Mouse (Mus musculus): Measurements from ENCODE around the gene Trim2. TPM values are rescaled to one million over a fixed set of nuclear protein-coding genes. Genes with fewer than 3 reads are reported as not detected.

Gene Trim2
- polyA plus RNA-seq, 1 experiment from 2014 or later: 184 TPM

GRCm38 (mm10) chr3:84125704-84126289 lies 180.9 kb downstream of the Trim2 start:
- no peak overlapping the region for H3K27ac ChIP-seq (replicated peaks)
- no peaks in the 10 kb centered on the region for H3K4me1 ChIP-seq
- ATAC-seq (ENCODE audit: low FRiP score, low read depth): no peak
- H3K9ac ChIP-seq (replicated peaks): no peak overlapping the region
- no peak overlapping the region for H3K4me3 ChIP-seq
- H3K27me3 ChIP-seq: no peaks in the 10 kb centered on the region
- no peak overlapping the region for H3K4me2 ChIP-seq (replicated peaks)
- no peaks in the 10 kb centered on the region for H3K36me3 ChIP-seq
- WGBS: 72% methylated on average over 6 of the region's 6 CpGs
- H3K9me3 ChIP-seq: no peaks in the 10 kb centered on the region

- Histone ChIP-seq H3K4me1 (no peaks in the 10 kb centered on the region), H3K4me2 (replicated peaks) (no peak overlapping the region), H3K27ac (replicated peaks) (no peak overlapping the region), H3K9ac (replicated peaks) (no peak overlapping the region), H3K4me3 (no peak overlapping the region), H3K9me3 (no peaks in the 10 kb centered on the region), H3K36me3 (no peaks in the 10 kb centered on the region), H3K27me3 (no peaks in the 10 kb centered on the region)
- ATAC-seq (ENCODE audit: low FRiP score, low read depth): no peak
- WGBS: 88% methylated on average over 3 of the region's 3 CpGs
Measured at GRCm38 (mm10) chr3:84123461-84123860, 183.2 kb downstream of the Trim2 start.

- Histone ChIP-seq H3K4me3 (no peak overlapping the region), H3K27ac (replicated peaks) (no peak overlapping the region), H3K4me1 (no peaks in the 10 kb centered on the region), H3K4me2 (replicated peaks) (no peak overlapping the region), H3K27me3 (no peaks in the 10 kb centered on the region), H3K36me3 (no peaks in the 10 kb centered on the region), H3K9ac (replicated peaks) (no peak overlapping the region), H3K9me3 (no peaks in the 10 kb centered on the region)
- no peak for ATAC-seq (ENCODE audit: low FRiP score, low read depth)
- 77% methylated on average over 7 of the region's 7 CpGs for WGBS
Measured at GRCm38 (mm10) chr3:84118718-84119117, 188.0 kb downstream of the Trim2 start.

GRCm38 (mm10) chr3:84118178-84118577 lies 188.5 kb downstream of the Trim2 start:
- Histone ChIP-seq H3K9me3 (no peaks in the 10 kb centered on the region), H3K27ac (replicated peaks) (no peak overlapping the region), H3K36me3 (no peaks in the 10 kb centered on the region), H3K4me2 (replicated peaks) (no peak overlapping the region), H3K27me3 (no peaks in the 10 kb centered on the region), H3K4me3 (no peak overlapping the region), H3K4me1 (no peaks in the 10 kb centered on the region), H3K9ac (replicated peaks) (no peak overlapping the region)
- WGBS: 92% methylated on average over 7 of the region's 7 CpGs
- ATAC-seq (ENCODE audit: low FRiP score, low read depth): no peak

Other genes with a start within 250 kb of the Trim2 start
- gene Mnd1, start 151.1 kb downstream of the Trim2 start, polyA plus RNA-seq (2016; fragmentation: Nextera tagmentation; extraction: Ambion mirVana): 5.7 and 7.2 TPM in 2 replicates
- gene Gm6525, start 132.8 kb downstream of the Trim2 start, polyA plus RNA-seq (2016; fragmentation: Nextera tagmentation; extraction: Ambion mirVana): 3.3 and 3.7 TPM in 2 replicates
- 3.2 and 4.9 TPM in 2 replicates for gene Fhdc1, start 173.6 kb upstream of the Trim2 start, polyA plus RNA-seq (2016; fragmentation: Nextera tagmentation; extraction: Ambion mirVana)